Mouse (Mus musculus) cerebellum, postnatal 10 days (tissue): ENCODE measurements around the gene Msi1.

Source experiments
- DNase-seq, 2 experiments: peaks; one replicate each; pipeline ENCODE4 v3.0.0; 2021; ENCODE audit warnings: mixed read lengths in 2 of 2

The Msi1 gene

GRCm38 (mm10) chr5:115470766-115471531 lies 41.5 kb downstream of the Msi1 start:
- DNase-seq: peak; percentile 72 to 77

- DNase-seq: no peak
Measured at GRCm38 (mm10) chr5:115473191-115473590, 43.8 kb downstream of the Msi1 start.

GRCm38 (mm10) chr5:115474174-115474828 lies 44.9 kb downstream of the Msi1 start:
- DNase-seq: no peak

GRCm38 (mm10) chr5:115475337-115476106 lies 46.1 kb downstream of the Msi1 start:
- DNase-seq: peak; percentile 71 to 74

- peak in 1 of 2 experiments; percentile 42 for DNase-seq
Measured at GRCm38 (mm10) chr5:115476107-115476727, 46.8 kb downstream of the Msi1 start.

GRCm38 (mm10) chr5:115479561-115479960 lies 50.2 kb downstream of the Msi1 start:
- no peak for DNase-seq

- peak; percentile 31 to 37 for DNase-seq
Measured at GRCm38 (mm10) chr5:115480101-115480500, 50.7 kb downstream of the Msi1 start.

GRCm38 (mm10) chr5:115482390-115483265 lies 53.2 kb downstream of the Msi1 start:
- no peak for DNase-seq

GRCm38 (mm10) chr5:115483385-115483784 lies 54.0 kb downstream of the Msi1 start:
- DNase-seq: peak in 1 of 2 experiments; percentile 30

GRCm38 (mm10) chr5:115483947-115484920 lies 54.8 kb downstream of the Msi1 start, which contains the start of gene Sirt4:
Gene Sirt4, minus strand, starts transcription at chr5:115484725.
- peak; percentile 86 to 87 for DNase-seq

- no peak for DNase-seq
Measured at GRCm38 (mm10) chr5:115484996-115485395, 55.6 kb downstream of the Msi1 start.

- DNase-seq: no peak
Measured at GRCm38 (mm10) chr5:115485489-115486205, 56.2 kb downstream of the Msi1 start.

- no peak for DNase-seq
Measured at GRCm38 (mm10) chr5:115486726-115487125, 57.3 kb downstream of the Msi1 start.

- DNase-seq: no peak
Measured at GRCm38 (mm10) chr5:115487353-115487752, 58.0 kb downstream of the Msi1 start.

GRCm38 (mm10) chr5:115487942-115488580 lies 58.7 kb downstream of the Msi1 start:
- no peak for DNase-seq

GRCm38 (mm10) chr5:115488841-115489698 lies 59.7 kb downstream of the Msi1 start:
- peak; percentile 88 to 94 for DNase-seq

- DNase-seq: peak; percentile 95
Measured at GRCm38 (mm10) chr5:115489699-115490637, 60.6 kb downstream of the Msi1 start.
